Mouse (Mus musculus) lung, adult 2 months (tissue): ENCODE measurements around the gene Grap.

Experiments used
- CTCF ChIP-seq: fragments of 200-500 bp; IDR thresholded peaks from 2 replicates; pipeline ENCODE4 v1.5.1; 2011; ENCODE audit warnings: mild to moderate bottlenecking, low read length, control low read depth; ENCODE audit not compliant: insufficient read depth
- POLR2A ChIP-seq: fragments of 200-500 bp; IDR thresholded peaks from 2 replicates; pipeline ENCODE4 v1.6.1; 2011; ENCODE audit warnings: low read depth, mild to moderate bottlenecking, control low read depth, low read length, borderline replicate concordance; ENCODE audit errors: extremely low read depth

DNA sequence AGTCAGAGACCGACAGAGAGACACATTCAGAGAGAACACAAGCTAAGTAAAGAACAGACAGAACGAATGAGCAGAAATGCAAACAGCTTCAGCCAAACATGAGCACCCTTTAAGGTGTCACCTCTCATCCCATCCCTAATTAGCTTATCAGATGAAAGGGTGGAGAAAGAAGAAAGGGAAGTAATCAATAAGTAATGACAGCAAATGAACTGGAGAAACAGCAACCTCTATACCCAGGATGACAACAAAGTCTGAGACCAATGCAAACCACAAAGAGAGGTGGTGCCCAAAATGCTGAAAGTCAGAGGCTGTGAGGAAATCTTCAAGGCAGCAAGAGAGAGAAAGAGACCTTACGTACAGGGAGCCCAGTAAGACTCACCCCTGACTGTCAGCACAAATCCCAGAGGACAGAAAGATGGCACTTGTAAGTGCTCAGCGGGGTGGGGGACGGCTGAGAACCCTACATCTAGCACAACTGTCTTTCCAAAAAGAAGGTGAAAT lies 7.7 kb upstream of the Grap start:
- TF ChIP-seq CTCF, result no peak
- no peak for TF ChIP-seq POLR2A
